Mouse (Mus musculus): Measurements from ENCODE around the gene Fam205a3. TPM values are rescaled to one million over a fixed set of nuclear protein-coding genes. Genes with fewer than 3 reads are reported as not detected.
"Not testable (repeated sequence)": the region's sequence is repeated elsewhere in the genome, so short reads cannot be mapped to it uniquely, and the experiment has no call there.

The Fam205a3 gene
- polyA plus RNA-seq (2012; rRNA removed) = 0.03 TPM in 1 of 2 replicates, not detected in the other

GRCm38 (mm10) chr4:42318034-42318433 is at the start of gene Fam205a3:
Gene Fam205a3, plus strand, starts transcription at chr4:42318334.
- not testable (repeated sequence) for H3K4me1 ChIP-seq (ENCODE audit: control insufficient read depth, insufficient read depth, low read length)
- no CpG with 5 or more reads among the region's 1 CpGs for WGBS

GRCm38 (mm10) chr4:42293967-42294366 is 24.2 kb upstream of the Fam205a3 start, which contains the start of gene Gm21953:
Gene Gm21953, plus strand, starts transcription at chr4:42294267.
- no CpG with 5 or more reads among the region's 18 CpGs for WGBS
- not testable (repeated sequence) for DNase-seq; H3K4me1 ChIP-seq (ENCODE audit: control insufficient read depth, insufficient read depth, low read length); H3K27me3 ChIP-seq (replicated peaks; ENCODE audit: control insufficient read depth, insufficient read depth, low read length); H3K27ac ChIP-seq (ENCODE audit: insufficient read depth, low read depth, low read length); H3K4me3 ChIP-seq (ENCODE audit: insufficient read depth, low read depth, low read length); H3K36me3 ChIP-seq (ENCODE audit: control insufficient read depth, insufficient read depth, low read length)

More at GRCm38 (mm10) chr4:42318034-42318433, at the start of gene Fam205a3:
- H3K27ac ChIP-seq (ENCODE audit: insufficient read depth, low read depth, low read length); H3K36me3 ChIP-seq (ENCODE audit: control insufficient read depth, insufficient read depth, low read length); H3K4me3 ChIP-seq (ENCODE audit: insufficient read depth, low read depth, low read length); H3K27me3 ChIP-seq (replicated peaks; ENCODE audit: control insufficient read depth, insufficient read depth, low read length); DNase-seq: not testable (repeated sequence)

Other genes starting within 250 kb of the Fam205a3 start
- not detected in 2 replicates for gene Gm3893, start 227.1 kb upstream of the Fam205a3 start, polyA plus RNA-seq (2012; rRNA removed)
- not detected in 2 replicates for gene Gm13304, start 203.5 kb upstream of the Fam205a3 start, polyA plus RNA-seq (2012; rRNA removed)
- gene Gm13306, start 164.9 kb upstream of the Fam205a3 start, polyA plus RNA-seq (2012; rRNA removed) = 1.2 TPM in 1 of 2 replicates, not detected in the other
- 0.08 and 0.27 TPM in 2 replicates for gene Gm13305, start 149.7 kb upstream of the Fam205a3 start, polyA plus RNA-seq (2012; rRNA removed)
- gene Gm10600, start 77.7 kb upstream of the Fam205a3 start, polyA plus RNA-seq (2012; rRNA removed) = not detected in 2 replicates
- gene Ccl21b, start 62.6 kb upstream of the Fam205a3 start, polyA plus RNA-seq (2012; rRNA removed) = 2.0 TPM in 1 of 2 replicates, not detected in the other
- not detected in 2 replicates for gene Gm21953, start 24.1 kb upstream of the Fam205a3 start, polyA plus RNA-seq (2012; rRNA removed)
- gene Gm21586, start 121.0 kb downstream of the Fam205a3 start, polyA plus RNA-seq (2012; rRNA removed) = not detected in 2 replicates
- gene Gm2163, start 148.4 kb downstream of the Fam205a3 start, polyA plus RNA-seq (2012; rRNA removed) = 0.08 and 0.10 TPM in 2 replicates
- 0.03 TPM in 1 of 2 replicates, not detected in the other for gene Fam205a2, start 209.8 kb downstream of the Fam205a3 start, polyA plus RNA-seq (2012; rRNA removed)